Mouse (Mus musculus): ENCODE results near the gene Zfand3.

DNA sequence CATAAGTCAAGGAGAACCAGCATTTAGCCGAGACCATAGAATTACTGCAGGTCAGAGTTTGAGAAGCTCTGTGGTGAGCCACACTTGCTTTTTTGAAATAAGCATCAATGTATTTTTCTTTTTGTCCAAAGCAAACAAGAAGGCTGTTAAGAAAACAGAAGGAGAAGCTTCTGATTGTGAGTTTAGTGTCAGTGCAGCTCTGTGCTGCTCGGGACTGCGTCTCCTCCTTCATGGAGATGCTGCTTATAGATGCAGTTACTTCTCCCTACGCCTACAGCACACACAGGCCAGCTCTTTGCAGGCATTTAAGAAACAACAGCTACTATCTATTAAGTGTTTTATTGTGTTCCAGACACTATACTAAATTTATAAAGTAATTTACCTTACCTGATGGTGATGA, 107.5 kb downstream of the Zfand3 start:
- TF ChIP-seq CTCF (conservative IDR thresholded peaks at IDR 0.05 in 1 of 2, IDR thresholded peaks at IDR 0.05 in 1 of 2; ENCODE audit: low read depth in 2 of 2, low read length in 2 of 2) (no peak), POLR2A (IDR thresholded peaks at IDR 0.05; ENCODE audit: low read depth, low read length) (no peak), ZC3H11A (IDR thresholded peaks at IDR 0.05; ENCODE audit: low read depth, low read length) (no peak)
